Mouse (Mus musculus) granulocyte monocyte progenitor cell, adult 5-6 weeks (primary cell): Measurements from ENCODE around the gene Krt87. TPM values are rescaled to one million over a fixed set of nuclear protein-coding genes. Genes with fewer than 3 reads are reported as not detected.

Experiments used
- ATAC-seq: replicated peaks from 2 replicates; pipeline ENCODE4 v1.8.0; 2016; ENCODE audit warnings: mild to moderate bottlenecking, moderate TSS enrichment, inconsistent platforms; ENCODE audit not compliant: poor library complexity, severe bottlenecking
- total RNA-seq, 2 experiments: library from RNA; stranded (forward) in 1 of 2; stranded (reverse) in 1 of 2; fragments of 200-712, 200-1000 nt in 1 of 2; fragments of >200 nt in 1 of 2; fragmentation: Nextera tagmentation in 1 of 2; gene quantifications; 2 replicates each; pipeline ENCODE4 v1.2.3; 2014 to 2017

Gene Krt87
- total RNA-seq (2014; fragmentation: Nextera tagmentation): not detected in 2 replicates
- total RNA-seq (2017): not detected in 2 replicates

GRCm38 (mm10) chr15:101438555-101438954 is at the start of gene Krt87:
TSS of gene Krt87 (minus strand) at chr15:101438804.
- no peak for ATAC-seq

GRCm38 (mm10) chr15:101485911-101486635 is 47.5 kb upstream of the Krt87 start:
- peak; percentile 36; the same call in 1 of the 2 replicates for ATAC-seq

- ATAC-seq: peak; percentile 84
Measured at GRCm38 (mm10) chr15:101484939-101485338, 46.3 kb upstream of the Krt87 start.

- ATAC-seq: no peak
Measured at GRCm38 (mm10) chr15:101483646-101484045, 45.0 kb upstream of the Krt87 start.

- no peak for ATAC-seq
Measured at GRCm38 (mm10) chr15:101482056-101482455, 43.5 kb upstream of the Krt87 start.

GRCm38 (mm10) chr15:101479666-101480060 is 41.1 kb upstream of the Krt87 start:
- no peak for ATAC-seq

GRCm38 (mm10) chr15:101479007-101479665 is 40.5 kb upstream of the Krt87 start:
- ATAC-seq: peak; percentile 93

GRCm38 (mm10) chr15:101472952-101473528 is 34.4 kb upstream of the Krt87 start, which contains the start of gene Krt86:
TSS of gene Krt86 (plus strand) at chr15:101473478.
- ATAC-seq: peak; percentile 72

- peak; percentile 59 for ATAC-seq
Measured at GRCm38 (mm10) chr15:101469093-101469492, 30.5 kb upstream of the Krt87 start.

- no peak for ATAC-seq
Measured at GRCm38 (mm10) chr15:101463651-101464050, 25.0 kb upstream of the Krt87 start, which contains the start of gene Krt81. TSS of gene Krt81 (minus strand) at chr15:101463751.

- no peak for ATAC-seq
Measured at GRCm38 (mm10) chr15:101459283-101459682, 20.7 kb upstream of the Krt87 start.

- ATAC-seq: no peak
Measured at GRCm38 (mm10) chr15:101458361-101458930, 19.8 kb upstream of the Krt87 start.

- no peak for ATAC-seq
Measured at GRCm38 (mm10) chr15:101455891-101456290, 17.3 kb upstream of the Krt87 start.

GRCm38 (mm10) chr15:101455292-101455691 is 16.7 kb upstream of the Krt87 start:
- ATAC-seq: no peak

GRCm38 (mm10) chr15:101454774-101455173 is 16.2 kb upstream of the Krt87 start:
- ATAC-seq: no peak

- ATAC-seq: peak; percentile 98
Measured at GRCm38 (mm10) chr15:101453093-101453736, 14.6 kb upstream of the Krt87 start.

- no peak for ATAC-seq
Measured at GRCm38 (mm10) chr15:101447444-101447843, 8.8 kb upstream of the Krt87 start, which contains the start of gene Krt88. TSS of gene Krt88 (plus strand) at chr15:101447744.

GRCm38 (mm10) chr15:101446572-101446971 is 8.0 kb upstream of the Krt87 start:
- ATAC-seq: no peak

GRCm38 (mm10) chr15:101440837-101441236 is 2.2 kb upstream of the Krt87 start:
- ATAC-seq: no peak

GRCm38 (mm10) chr15:101436611-101437010 is 2.0 kb downstream of the Krt87 start:
- peak; percentile 54; the same call in 1 of the 2 replicates for ATAC-seq
